Mouse (Mus musculus) midbrain, embryonic 11.5 days (tissue): ENCODE data around the gene Lrfn3. TPM values are rescaled to one million over a fixed set of nuclear protein-coding genes. Genes with fewer than 3 reads are reported as not detected.

ENCODE experiments used
- ATAC-seq: fragments of 200-750 bp; cut with Nextera tagmentation; 2 replicates; pipeline ENCODE4 v1.8.0; 2017; ENCODE audit warnings: moderate TSS enrichment, moderate library complexity; ENCODE audit not compliant: low FRiP score
- DNase-seq: peaks from one replicate; pipeline ENCODE4 v3.0.0; 2015; ENCODE audit warnings: low spot score; ENCODE audit errors: missing footprints
- H3K27ac ChIP-seq: fragments of 300-500 bp; sonication (generic); 2 replicates; pipeline ENCODE4 v1.5.1; 2014; ENCODE audit warnings: low read depth, low read length
- H3K27me3 ChIP-seq: fragments of 300-500 bp; sonication (generic); 2 replicates; pipeline ENCODE4 v1.6.1; 2014; ENCODE audit warnings: mild to moderate bottlenecking, low read length, moderate library complexity, mixed read lengths; ENCODE audit not compliant: control insufficient read depth, insufficient read depth
- H3K36me3 ChIP-seq: fragments of 300-500 bp; sonication (generic); 2 replicates; pipeline ENCODE4 v1.6.1; 2014; ENCODE audit warnings: mild to moderate bottlenecking, low read length, moderate library complexity, mixed read lengths; ENCODE audit not compliant: control insufficient read depth, insufficient read depth
- H3K4me1 ChIP-seq: fragments of 300-500 bp; sonication (generic); 2 replicates; pipeline ENCODE4 v1.6.1; 2014; ENCODE audit warnings: low read length; ENCODE audit not compliant: control insufficient read depth, insufficient read depth
- H3K4me2 ChIP-seq: fragments of 300-500 bp; sonication (generic); 2 replicates; pipeline ENCODE4 v1.6.1; 2014; ENCODE audit warnings: mild to moderate bottlenecking, moderate library complexity
- H3K4me3 ChIP-seq: fragments of 300-500 bp; sonication (generic); 2 replicates; pipeline ENCODE4 v1.5.1; 2014; ENCODE audit warnings: low read depth, low read length
- H3K9ac ChIP-seq: fragments of 300-500 bp; sonication (generic); 2 replicates; pipeline ENCODE4 v1.6.1; 2014; ENCODE audit warnings: low read length
- H3K9me3 ChIP-seq: fragments of 300-500 bp; sonication (generic); 2 replicates; pipeline ENCODE4 v1.6.1; 2016; ENCODE audit warnings: low read length; ENCODE audit not compliant: control insufficient read depth
- WGBS: fragments of 180-500 bp; shearing (Covaris S2); extraction: QIAGEN DNeasy Blood & Tissue Kit; methylation state at CpG from one replicate; pipeline ENCODE4 v1.1.7; 2014; 5-methylcytosine and 5-hydroxymethylcytosine counted together
- polyA plus RNA-seq: library from polyadenylated mRNA; unstranded; fragments of >200 nt; fragmentation: Nextera tagmentation; extraction: Ambion mirVana; gene quantifications from 2 replicates; pipeline ENCODE4 v1.2.1, GENCODE M21; 2014

The Lrfn3 gene
- polyA plus RNA-seq, 1 experiment from 2014 or later, result 5.9 TPM

DNA sequence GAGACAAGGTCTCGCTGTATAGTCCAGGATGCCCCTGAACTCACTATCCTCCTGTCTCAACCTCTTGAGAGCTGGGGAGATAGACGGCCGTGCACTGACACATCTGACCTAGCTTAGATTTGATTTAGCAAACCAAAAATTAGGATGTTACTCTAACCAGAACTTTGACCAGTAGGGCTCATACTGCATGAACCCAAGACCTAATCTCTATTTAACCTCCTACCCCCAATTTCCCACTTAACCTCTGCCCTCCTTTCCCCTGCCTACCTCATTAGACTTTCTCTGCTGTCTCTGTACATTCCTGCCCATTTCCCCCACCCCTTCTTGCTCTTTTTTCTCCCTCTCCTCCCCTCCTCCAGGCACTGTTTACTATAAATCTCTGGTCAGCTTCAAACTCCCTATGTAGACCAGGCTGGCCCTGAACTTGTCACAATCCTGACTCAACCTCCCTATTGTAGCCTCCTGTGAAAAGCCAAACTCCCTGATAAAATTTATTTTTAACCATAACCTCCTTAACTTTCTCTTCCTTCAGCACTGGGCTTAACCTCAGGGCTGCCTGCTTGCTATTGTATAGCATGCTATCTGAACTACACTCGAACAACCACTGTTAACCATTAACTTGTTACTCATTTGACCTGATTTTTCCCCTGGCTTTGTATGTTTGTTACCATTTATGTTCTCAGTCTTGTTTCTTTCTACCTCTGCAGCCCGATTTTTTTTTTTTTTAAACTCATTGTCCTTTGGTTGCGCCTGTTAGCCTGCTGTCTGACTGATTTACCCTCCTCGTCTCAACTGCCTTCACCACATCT lies 4.0 kb downstream of the Lrfn3 start:
- no peaks in the 10 kb centered on the region for H3K9me3 ChIP-seq
- H3K4me2 ChIP-seq, result no peak overlapping the region
- no peak for ATAC-seq
- no peaks in the 10 kb centered on the region for H3K27me3 ChIP-seq
- peak; percentile 72 for DNase-seq
- H3K9ac ChIP-seq, result 0 out of 2 replicates have a peak overlapping the region, but pooled peaks have one; percentile 5
- H3K4me3 ChIP-seq, result no peak overlapping the region
- H3K27ac ChIP-seq, result no peak overlapping the region
- 76% methylated on average over 7 of the region's 7 CpGs for WGBS
- H3K4me1 ChIP-seq, result peaks cover 17% of the 10 kb centered on the region
- peaks cover 5% of the 10 kb centered on the region; the same call in 1 of the 2 replicates for H3K36me3 ChIP-seq

DNA sequence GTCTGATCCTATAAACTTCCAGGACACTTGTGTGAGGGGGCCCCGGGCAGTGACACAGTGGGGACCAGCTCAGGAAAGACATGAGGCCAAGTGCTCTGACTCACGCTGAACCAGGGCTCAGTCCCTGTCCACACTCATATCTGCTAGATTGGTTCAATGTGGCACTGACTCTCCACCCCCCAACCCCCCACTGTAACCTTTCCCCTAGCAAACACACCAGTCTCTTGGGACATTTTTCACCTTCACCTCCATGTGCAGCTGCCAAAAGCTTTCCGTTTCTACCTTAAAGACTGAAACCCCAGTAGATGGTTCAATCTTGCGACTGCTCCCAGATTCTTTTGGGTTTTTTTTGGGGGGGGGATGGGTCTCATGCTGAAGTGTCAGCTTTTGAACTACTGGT lies 8.5 kb downstream of the Lrfn3 start:
- peak; percentile 69 for DNase-seq
- Histone ChIP-seq H3K27me3 (no peaks in the 10 kb centered on the region), H3K27ac (no peak overlapping the region), H3K9me3 (no peaks in the 10 kb centered on the region), H3K4me2 (no peak overlapping the region), H3K4me3 (no peak overlapping the region), H3K9ac (no peak overlapping the region), H3K4me1 (peaks cover under 1% of the 10 kb centered on the region), H3K36me3 (peaks cover 5% of the 10 kb centered on the region; the same call in 1 of the 2 replicates)
- no peak for ATAC-seq
- 77% methylated on average over 4 of the region's 4 CpGs for WGBS

DNA sequence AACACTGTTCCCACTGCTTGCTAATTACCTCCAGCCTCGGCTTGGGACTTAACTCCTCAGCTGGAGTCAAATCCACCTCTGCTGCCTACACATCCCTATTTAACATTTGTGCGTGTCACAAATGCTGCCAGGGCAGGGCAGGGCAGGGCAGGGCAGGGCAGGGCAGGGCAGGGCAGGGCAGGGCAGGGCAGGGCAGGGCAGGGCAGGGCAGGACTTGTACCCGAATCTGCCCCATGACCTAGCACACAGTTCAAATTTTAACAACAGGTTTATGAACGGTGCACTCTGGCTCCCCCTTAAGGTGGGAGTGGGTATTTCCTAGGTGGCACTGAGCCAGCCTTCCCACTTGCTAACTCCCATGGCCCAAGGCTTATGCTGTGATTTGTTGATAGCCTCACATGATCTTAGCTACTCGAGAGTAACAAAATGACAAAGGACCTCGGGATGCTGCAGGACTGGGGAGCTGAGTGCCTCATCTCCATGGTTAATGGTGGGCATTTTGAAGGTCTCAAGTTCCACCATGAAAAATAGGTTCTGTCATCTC lies 9.2 kb downstream of the Lrfn3 start:
- Histone ChIP-seq H3K4me2 (no peak overlapping the region), H3K4me3 (no peak overlapping the region), H3K27me3 (peaks cover 4% of the 10 kb centered on the region), H3K9me3 (no peaks in the 10 kb centered on the region), H3K27ac (no peak overlapping the region), H3K36me3 (peaks cover 5% of the 10 kb centered on the region; the same call in 1 of the 2 replicates), H3K9ac (no peak overlapping the region), H3K4me1 (no peaks in the 10 kb centered on the region; the same call in 1 of the 2 replicates)
- WGBS, result 19% methylated on average over 6 of the region's 6 CpGs
- peak; percentile 97 for DNase-seq
- peak; percentile 63 for ATAC-seq

DNA sequence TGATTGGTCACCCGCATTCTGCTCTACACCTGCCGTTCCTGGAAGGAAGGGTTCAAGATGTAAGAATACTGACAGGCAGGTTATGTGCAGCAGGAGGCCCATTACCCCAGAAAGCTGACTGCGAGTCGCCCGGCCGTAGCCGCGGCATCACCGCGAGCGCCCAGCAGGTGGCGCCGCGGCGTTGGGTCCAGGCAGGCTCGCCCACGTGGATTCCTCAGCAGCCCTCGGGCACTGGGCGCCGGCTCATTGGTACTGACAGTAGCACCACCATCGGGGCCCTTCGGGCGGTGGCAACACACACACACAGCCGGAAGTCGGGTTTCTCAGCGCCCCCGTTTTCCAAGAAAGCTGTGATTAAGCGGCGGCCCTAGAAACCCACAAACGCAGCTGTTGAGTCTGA lies 14.7 kb downstream of the Lrfn3 start:
- peak; percentile 71 for ATAC-seq
- Histone ChIP-seq H3K36me3 (no peaks in the 10 kb centered on the region), H3K4me2 (0 out of 2 replicates have a peak overlapping the region, but pooled peaks have one; percentile 13), H3K27me3 (peaks cover 10% of the 10 kb centered on the region), H3K9me3 (no peaks in the 10 kb centered on the region), H3K4me3 (no peak overlapping the region), H3K9ac (no peak overlapping the region), H3K27ac (no peak overlapping the region), H3K4me1 (no peaks in the 10 kb centered on the region)
- DNase-seq, result peak; percentile 99
- under 1% methylated on average over 30 of the region's 30 CpGs for WGBS

DNA sequence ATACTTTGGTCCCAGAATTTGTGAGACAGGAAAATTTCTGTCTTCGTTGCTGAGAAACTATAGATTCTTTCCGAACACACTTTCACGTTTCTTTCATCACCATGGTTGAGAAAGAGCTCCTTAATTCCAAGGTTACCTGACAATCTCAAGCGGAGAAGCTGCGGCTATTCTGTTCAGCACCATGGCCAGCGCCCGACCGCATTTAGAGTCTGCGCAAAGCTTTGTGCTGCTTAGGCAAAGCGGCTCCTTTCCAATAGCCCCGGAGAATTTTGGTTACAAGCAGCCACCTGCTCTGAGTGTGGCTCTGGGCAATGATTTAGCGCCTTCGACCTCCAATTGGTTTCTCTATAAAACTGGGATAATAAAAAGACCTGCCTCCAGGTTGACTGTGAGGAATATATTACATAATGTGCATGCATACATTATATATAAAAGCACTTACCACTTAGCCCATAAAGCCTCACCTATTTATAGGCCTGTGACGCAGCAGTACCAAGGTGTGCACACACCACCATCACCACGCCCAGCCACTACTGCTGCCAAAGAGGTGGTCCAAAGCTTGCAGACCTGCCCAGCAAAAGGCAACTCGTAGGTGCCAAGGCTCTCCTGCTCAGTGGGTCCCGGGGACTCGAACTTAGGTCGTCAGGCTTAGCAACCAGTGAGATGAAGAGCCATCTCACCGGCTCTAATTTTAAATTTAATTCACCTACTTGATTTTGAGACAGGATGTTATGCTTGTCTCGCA lies 15.8 kb downstream of the Lrfn3 start:
- H3K4me2 ChIP-seq, result no peak overlapping the region
- WGBS, result 29% methylated on average over 21 of the region's 21 CpGs
- H3K27ac ChIP-seq, result no peak overlapping the region
- H3K36me3 ChIP-seq, result no peaks in the 10 kb centered on the region
- DNase-seq, result peak; percentile 98
- H3K4me3 ChIP-seq, result no peak overlapping the region
- peaks cover 10% of the 10 kb centered on the region for H3K27me3 ChIP-seq
- H3K9me3 ChIP-seq, result no peaks in the 10 kb centered on the region
- no peaks in the 10 kb centered on the region for H3K4me1 ChIP-seq
- no peak overlapping the region for H3K9ac ChIP-seq
- no peak for ATAC-seq

DNA sequence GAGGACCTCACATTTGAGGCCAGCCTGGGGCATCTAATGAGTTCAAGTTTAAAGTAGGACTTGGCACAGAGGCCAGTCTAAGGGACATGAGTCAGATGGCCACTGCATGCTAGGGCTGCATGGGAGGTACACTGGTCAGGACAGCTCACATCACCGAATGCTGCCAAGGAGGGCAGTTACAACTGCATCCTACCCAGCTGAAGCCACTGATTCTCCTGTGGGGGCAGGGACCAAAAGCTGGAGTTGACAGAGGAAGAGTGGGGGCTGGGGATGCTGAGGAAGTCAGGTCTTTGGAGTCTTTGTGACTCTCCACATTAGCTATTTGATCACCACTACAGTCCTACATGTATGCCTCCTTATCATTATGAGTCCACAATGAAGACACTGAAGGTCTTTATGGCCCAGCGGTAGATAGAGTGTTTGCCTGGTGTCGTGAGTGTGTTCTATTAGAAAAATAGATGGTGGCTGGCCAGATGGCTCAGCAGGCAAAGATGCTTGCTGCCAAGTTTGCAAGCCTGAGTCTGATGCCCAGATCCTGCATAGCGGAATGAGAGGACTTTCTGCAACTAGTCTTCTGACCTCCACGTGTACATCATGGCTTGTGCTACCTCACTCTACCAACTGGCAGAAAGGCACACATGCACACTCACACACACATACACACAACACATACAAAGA lies 23.0 kb downstream of the Lrfn3 start:
- ATAC-seq, result no peak
- H3K27ac ChIP-seq, result no peak overlapping the region
- H3K9ac ChIP-seq, result no peak overlapping the region
- no peak overlapping the region for H3K4me3 ChIP-seq
- no peaks in the 10 kb centered on the region for H3K9me3 ChIP-seq
- H3K27me3 ChIP-seq, result peaks cover 2% of the 10 kb centered on the region
- H3K4me2 ChIP-seq, result no peak overlapping the region
- no peaks in the 10 kb centered on the region for H3K36me3 ChIP-seq
- H3K4me1 ChIP-seq, result no peaks in the 10 kb centered on the region
- no peak for DNase-seq
- WGBS, result 74% methylated on average over 5 of the region's 5 CpGs

DNA sequence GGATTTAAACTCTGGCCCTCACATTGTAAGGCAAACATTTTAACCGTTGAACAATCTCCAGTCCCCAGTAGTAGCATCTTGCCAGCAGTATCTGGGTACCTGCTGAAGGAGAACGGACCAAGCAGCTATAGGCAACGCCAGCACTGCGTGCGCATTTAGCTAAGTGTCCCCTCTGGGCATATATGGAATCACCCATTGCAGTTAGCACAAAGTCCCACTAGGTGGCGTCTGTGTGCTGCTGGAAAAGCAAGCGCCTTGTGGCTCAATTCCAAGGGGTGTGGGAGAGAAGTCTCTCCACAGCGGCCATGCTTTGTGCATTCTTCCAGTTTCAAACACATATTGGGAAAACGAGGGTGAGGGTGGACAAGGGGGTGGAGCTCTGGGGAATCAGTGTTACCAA lies 26.2 kb downstream of the Lrfn3 start:
- ATAC-seq, result peak; percentile 51; the same call in 1 of the 2 replicates

DNA sequence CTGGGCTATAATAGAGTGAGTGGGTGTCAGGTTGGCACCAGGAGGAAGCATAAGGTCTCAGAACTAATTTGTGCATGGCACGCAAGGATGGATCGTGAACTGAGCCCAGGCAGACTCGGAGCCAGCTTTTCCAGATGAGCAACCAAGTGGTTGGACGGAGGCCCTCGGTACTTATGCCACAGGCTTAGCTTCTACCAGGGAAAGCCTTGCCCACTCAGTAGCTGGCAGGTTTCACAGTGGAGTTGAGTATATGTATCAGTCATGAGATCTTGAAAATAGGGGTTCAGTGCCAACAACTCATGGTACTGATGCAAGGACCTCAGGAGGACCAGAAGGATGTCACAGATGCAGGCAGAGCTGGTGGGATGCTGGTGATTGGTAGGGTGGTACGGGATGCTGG lies 26.9 kb downstream of the Lrfn3 start:
- no peak overlapping the region for H3K4me2 ChIP-seq
- no peak overlapping the region for H3K9ac ChIP-seq
- no peaks in the 10 kb centered on the region for H3K4me1 ChIP-seq
- 81% methylated on average over 6 of the region's 6 CpGs for WGBS
- no peak overlapping the region for H3K4me3 ChIP-seq
- peaks cover 7% of the 10 kb centered on the region for H3K27me3 ChIP-seq
- peak; percentile 66 for DNase-seq
- no peaks in the 10 kb centered on the region for H3K9me3 ChIP-seq
- no peaks in the 10 kb centered on the region for H3K36me3 ChIP-seq
- H3K27ac ChIP-seq, result no peak overlapping the region
- no peak for ATAC-seq

More for the DNA sequence above, 26.2 kb downstream of the Lrfn3 start:
- DNase-seq, result peak; percentile 98
- Histone ChIP-seq H3K9ac (no peak overlapping the region), H3K27me3 (peaks cover 7% of the 10 kb centered on the region), H3K27ac (no peak overlapping the region), H3K4me3 (no peak overlapping the region), H3K36me3 (no peaks in the 10 kb centered on the region), H3K4me1 (no peaks in the 10 kb centered on the region), H3K9me3 (no peaks in the 10 kb centered on the region), H3K4me2 (0 out of 2 replicates have a peak overlapping the region, but pooled peaks have one; percentile 9)
- 4% methylated on average over 9 of the region's 9 CpGs for WGBS
